Mouse (Mus musculus) MEL (cell line): Measurements from ENCODE around the gene Nat8f6. TPM values are rescaled to one million over a fixed set of nuclear protein-coding genes. Genes with fewer than 3 reads are reported as not detected.
A peak's percentile ranks its signal among the peaks of the same experiment; 100 is the strongest.
"Not testable (repeated sequence)": the region's sequence is repeated elsewhere in the genome, so short reads cannot be mapped to it uniquely, and the experiment has no call there.

ENCODE experiments used
- DNase-seq: peaks from one replicate; pipeline ENCODE4 v3.0.0; 2011; ENCODE audit warnings: low read depth, low spot score
- H3K27ac ChIP-seq: 2 replicates; pipeline ENCODE4 v1.5.1; 2012; ENCODE audit warnings: low read depth, mild to moderate bottlenecking, control low read depth, low read length, moderate library complexity; ENCODE audit not compliant: control insufficient read depth
- H3K27me3 ChIP-seq, 2 experiments: fragments of 150-350 bp in 1 of 2; sonication (generic) in 1 of 2; 2 replicates each; pipeline ENCODE4 v1.6.1; 2012; ENCODE audit warnings: low read length in 2 of 2, mild to moderate bottlenecking in 2 of 2, improper control_type of control experiment in 1 of 2, moderate library complexity in 1 of 2; ENCODE audit not compliant: insufficient read depth in 2 of 2, control insufficient read depth in 1 of 2
- H3K36me3 ChIP-seq, 2 experiments: 2 replicates each; pipeline ENCODE4 v1.6.1; 2012 to 2014; ENCODE audit warnings: low read length in 2 of 2, improper control_type of control experiment in 1 of 2, inconsistent platforms in 1 of 2, mild to moderate bottlenecking in 1 of 2; ENCODE audit not compliant: insufficient read depth in 2 of 2, control insufficient read depth in 1 of 2
- H3K4me1 ChIP-seq, 2 experiments: fragments of 150-350 bp in 1 of 2; sonication (generic) in 1 of 2; 2 replicates each; pipeline ENCODE4 v1.6.1; 2012; ENCODE audit warnings: low read length in 2 of 2, improper control_type of control experiment in 1 of 2, mild to moderate bottlenecking in 1 of 2; ENCODE audit not compliant: insufficient read depth in 2 of 2, control insufficient read depth in 1 of 2
- H3K4me3 ChIP-seq, 2 experiments: fragments of 150-350 bp in 1 of 2; sonication (generic) in 1 of 2; 2 replicates each; pipeline ENCODE4 v1.5.1; 2012; ENCODE audit warnings: low read depth in 2 of 2, low read length in 2 of 2, mild to moderate bottlenecking in 2 of 2, moderate library complexity in 2 of 2, control low read depth in 1 of 2, improper control_type of control experiment in 1 of 2; ENCODE audit not compliant: control insufficient read depth in 1 of 2, insufficient read depth in 1 of 2
- H3K79me2 ChIP-seq: 2 replicates; pipeline ENCODE4 v1.6.1; 2012; ENCODE audit warnings: mild to moderate bottlenecking, low read length, moderate library complexity; ENCODE audit not compliant: control insufficient read depth, poor library complexity, insufficient read depth
- H3K9ac ChIP-seq: 2 replicates; pipeline ENCODE4 v1.6.1; 2012; ENCODE audit warnings: low read depth, mild to moderate bottlenecking, control low read depth, low read length, moderate library complexity; ENCODE audit not compliant: control insufficient read depth, poor library complexity, severe bottlenecking
- H3K9me3 ChIP-seq: fragments of 150-350 bp; sonication (generic); replicated peaks from 2 replicates; pipeline ENCODE4 v1.6.1; 2012; ENCODE audit warnings: mild to moderate bottlenecking, low read length, improper control_type of control experiment, moderate library complexity; ENCODE audit not compliant: insufficient read depth
- CTCF ChIP-seq, 3 experiments: IDR thresholded peaks in 2 of 3; conservative IDR thresholded peaks in 1 of 3; 2 replicates each; pipeline ENCODE4 v1.5.1; 2011 to 2012; ENCODE audit warnings: low read length in 3 of 3, low read depth in 2 of 3, mild to moderate bottlenecking in 2 of 3, improper control_type of control experiment in 1 of 3, inconsistent platforms in 1 of 3, mixed read lengths in 1 of 3, moderate library complexity in 1 of 3; ENCODE audit not compliant: control insufficient read depth in 1 of 3, insufficient read depth in 1 of 3, poor library complexity in 1 of 3, severe bottlenecking in 1 of 3
- RAD21 ChIP-seq: IDR thresholded peaks from 2 replicates; pipeline ENCODE4 v1.6.1; 2011; ENCODE audit warnings: mild to moderate bottlenecking, low read depth, low read length, improper control_type of control experiment
- SMC3 ChIP-seq: IDR thresholded peaks from 2 replicates; pipeline ENCODE4 v1.6.1; 2011; ENCODE audit warnings: low read depth, low read length, improper control_type of control experiment
- polyA plus RNA-seq, 2 experiments: library from polyadenylated mRNA; stranded (reverse) in 1 of 2; unstranded in 1 of 2; fragments of >175 nt in 1 of 2; fragments of >200 nt in 1 of 2; gene quantifications; 2 replicates each; pipeline versions ENCODE4 v1.2.1 to v1.2.4; 2012; ENCODE audit warnings: low replicate concordance in 2 of 2, low read depth in 1 of 2; ENCODE audit not compliant: insufficient read length in 2 of 2, insufficient read depth in 1 of 2, missing spikeins in 1 of 2
- total RNA-seq: library from RNA; depleted of rRNA; stranded (reverse); fragments of 300-350 nt; gene quantifications from 2 replicates; pipeline ENCODE4 v1.2.3, GENCODE M21; 2012; rRNA removed

Nat8f6 gene
- total and polyA plus RNA-seq, 3 experiments = not detected

- H3K79me2 ChIP-seq, H3K4me3 ChIP-seq, H3K27me3 ChIP-seq, H3K9me3 ChIP-seq, H3K9ac ChIP-seq, H3K4me1 ChIP-seq, H3K27ac ChIP-seq, H3K36me3 ChIP-seq, DNase-seq: not testable (repeated sequence)
Measured at GRCm38 (mm10) chr6:85803180-85803579, 17.6 kb downstream of the Nat8f6 start.

DNA sequence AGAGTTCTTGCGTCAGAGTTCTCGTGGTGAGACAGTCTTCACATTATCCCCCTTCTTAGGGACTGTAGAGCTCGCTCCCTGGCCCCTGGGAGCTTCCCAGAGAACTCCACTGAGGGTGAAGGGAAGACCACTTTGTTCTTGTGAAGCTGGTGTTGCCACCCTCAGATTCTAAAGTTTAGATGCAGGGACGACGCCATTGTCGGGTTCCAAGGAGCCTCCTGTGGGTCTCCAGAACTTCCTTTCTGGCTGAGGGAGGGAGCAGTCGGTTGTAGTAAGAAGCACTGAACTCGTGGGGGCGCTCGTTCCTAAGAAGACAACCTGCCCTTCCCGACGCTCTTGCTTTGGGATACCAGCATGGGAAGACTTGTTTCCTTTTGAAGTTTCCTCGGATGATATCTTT lies 55.2 kb downstream of the Nat8f6 start, which contains the start of gene Nat8f3:
Gene Nat8f3 (minus strand): TSS at position 223 of the 400 bp plus-strand sequence.
- H3K36me3 ChIP-seq, H3K4me3 ChIP-seq, H3K27me3 ChIP-seq, H3K27ac ChIP-seq, H3K9ac ChIP-seq, H3K4me1 ChIP-seq, H3K79me2 ChIP-seq, H3K9me3 ChIP-seq: not testable (repeated sequence)
- peak; percentile 20 for DNase-seq
- TF ChIP-seq SMC3 = 0 out of 2 replicates have a peak, but pooled peaks have one; percentile 9
- peak in 2 of 3 experiments; percentile 25 to 28; a peak in 3 of 6 replicates for TF ChIP-seq CTCF (IDR thresholded peaks at IDR 0.05 in 2 of 3, conservative IDR thresholded peaks at IDR 0.05 in 1 of 3; ENCODE audit: control insufficient read depth in 1 of 3, insufficient read depth in 1 of 3, low read depth in 2 of 3, low read length in 3 of 3, poor library complexity in 1 of 3, severe bottlenecking in 1 of 3)
- TF ChIP-seq RAD21 = peak; percentile 25

- H3K4me3 ChIP-seq, DNase-seq, H3K27ac ChIP-seq, H3K79me2 ChIP-seq, H3K9me3 ChIP-seq, H3K4me1 ChIP-seq, H3K9ac ChIP-seq, H3K36me3 ChIP-seq, H3K27me3 ChIP-seq: not testable (repeated sequence)
Measured at GRCm38 (mm10) chr6:85763127-85764070, 57.4 kb downstream of the Nat8f6 start.

GRCm38 (mm10) chr6:85762678-85763077 lies 58.1 kb downstream of the Nat8f6 start:
- H3K9ac ChIP-seq, H3K4me1 ChIP-seq: not testable (repeated sequence)

More at GRCm38 (mm10) chr6:85762678-85763077, 58.1 kb downstream of the Nat8f6 start:
- not testable (repeated sequence) for H3K36me3 ChIP-seq, H3K9me3 ChIP-seq, H3K27me3 ChIP-seq, H3K4me3 ChIP-seq, H3K27ac ChIP-seq, DNase-seq, H3K79me2 ChIP-seq

Other genes with a start within 250 kb of the Nat8f6 start
- 8.8 and 9.0 TPM in 2 replicates for gene Alms1, start 233.4 kb downstream of the Nat8f6 start, total RNA-seq
- 10 to 100 TPM in 1 of 2 experiments, 1 to 10 TPM in 1; 7.5 to 47.3 TPM for gene Alms1, start 233.4 kb downstream of the Nat8f6 start, polyA plus RNA-seq
- gene Nat8f7, start 107.7 kb downstream of the Nat8f6 start, total RNA-seq = not detected in 2 replicates
- not detected for gene Nat8f7, start 107.7 kb downstream of the Nat8f6 start, polyA plus RNA-seq
- gene Nat8f3, start 55.2 kb downstream of the Nat8f6 start, total RNA-seq = not detected in 2 replicates
- gene Nat8f3, start 55.2 kb downstream of the Nat8f6 start, polyA plus RNA-seq = under 1 TPM in 1 of 2 experiments, not detected in 1; 0.06 TPM
- not detected in 2 replicates for gene Nat8f5, start within 50 bp of the Nat8f6 start, total RNA-seq
- gene Nat8f5, start within 50 bp of the Nat8f6 start, polyA plus RNA-seq = not detected
- gene Nat8, start 11.1 kb upstream of the Nat8f6 start, total RNA-seq = not detected in 2 replicates
- gene Nat8, start 11.1 kb upstream of the Nat8f6 start, polyA plus RNA-seq = under 1 TPM in 1 of 2 experiments, not detected in 1; 0.10 TPM
- gene Nat8f2, start 48.2 kb upstream of the Nat8f6 start, total RNA-seq = 0.03 and 0.12 TPM in 2 replicates
- gene Nat8f2, start 48.2 kb upstream of the Nat8f6 start, polyA plus RNA-seq = under 1 TPM in 1 of 2 experiments, not detected in 1; 0.06 TPM
- gene Nat8f4, start 83.9 kb upstream of the Nat8f6 start, total RNA-seq = 2.3 and 3.0 TPM in 2 replicates
- gene Nat8f4, start 83.9 kb upstream of the Nat8f6 start, polyA plus RNA-seq = 1 to 10 TPM in 1 of 2 experiments, not detected in 1; 2.6 TPM
- 63.3 and 66.5 TPM in 2 replicates for gene Tprkb, start 90.9 kb upstream of the Nat8f6 start, total RNA-seq
- gene Tprkb, start 90.9 kb upstream of the Nat8f6 start, polyA plus RNA-seq = 10 to 100 TPM; 85.1 to 87.6 TPM
- gene Nat8f1, start 94.7 kb upstream of the Nat8f6 start, total RNA-seq = 5.3 and 5.7 TPM in 2 replicates
- 1 to 10 TPM in 1 of 2 experiments, not detected in 1; 6.9 TPM for gene Nat8f1, start 94.7 kb upstream of the Nat8f6 start, polyA plus RNA-seq
- 33.2 and 34.8 TPM in 2 replicates for gene Dusp11, start 140.7 kb upstream of the Nat8f6 start, total RNA-seq
- gene Dusp11, start 140.7 kb upstream of the Nat8f6 start, polyA plus RNA-seq = 10 to 100 TPM; 22.4 to 42.3 TPM
- not detected in 2 replicates for gene Figla, start 195.2 kb upstream of the Nat8f6 start, total RNA-seq
- not detected for gene Figla, start 195.2 kb upstream of the Nat8f6 start, polyA plus RNA-seq
- 129 and 162 TPM in 2 replicates for gene Add2, start 207.7 kb upstream of the Nat8f6 start, total RNA-seq
- 100 to 1,000 TPM in 1 of 2 experiments, 10 to 100 TPM in 1; 85.0 to 191 TPM for gene Add2, start 207.7 kb upstream of the Nat8f6 start, polyA plus RNA-seq